Mouse (Mus musculus): ENCODE results near the gene Etv4. TPM values are rescaled to one million over a fixed set of nuclear protein-coding genes. Genes with fewer than 3 reads are reported as not detected.

Etv4 gene
- polyA plus RNA-seq, 1 experiment from 2014 or later = 4.9 TPM

GRCm38 (mm10) chr11:101758431-101758830 lies 26.7 kb downstream of the Etv4 start:
- no peaks in the 10 kb centered on the region for H3K4me1 ChIP-seq (ENCODE audit: control insufficient read depth, insufficient read depth, low read length)
- H3K27ac ChIP-seq (ENCODE audit: low read length) = no peak overlapping the region
- no peak for ATAC-seq (ENCODE audit: insufficient read depth, low FRiP score)
- WGBS = 78% methylated on average over 5 of the region's 5 CpGs
- H3K4me3 ChIP-seq (replicated peaks; ENCODE audit: low read length) = no peak overlapping the region
- no peak overlapping the region for H3K9ac ChIP-seq (ENCODE audit: low read length)
- H3K9me3 ChIP-seq (replicated peaks; ENCODE audit: control insufficient read depth, low read length) = no peaks in the 10 kb centered on the region
- no peaks in the 10 kb centered on the region for H3K27me3 ChIP-seq (ENCODE audit: control insufficient read depth, insufficient read depth, low read length)
- H3K36me3 ChIP-seq (ENCODE audit: control insufficient read depth, insufficient read depth, low read length) = 0 out of 2 replicates have a peak, but pooled peaks cover 14% of the 10 kb centered on the region
- H3K4me2 ChIP-seq (ENCODE audit: low read depth, low read length) = no peak overlapping the region

GRCm38 (mm10) chr11:101757366-101757765 lies 27.8 kb downstream of the Etv4 start:
- no peak overlapping the region for H3K4me3 ChIP-seq (replicated peaks; ENCODE audit: low read length)
- H3K9ac ChIP-seq (ENCODE audit: low read length) = no peak overlapping the region
- 0 out of 2 replicates have a peak, but pooled peaks cover 21% of the 10 kb centered on the region for H3K36me3 ChIP-seq (ENCODE audit: control insufficient read depth, insufficient read depth, low read length)
- H3K4me1 ChIP-seq (ENCODE audit: control insufficient read depth, insufficient read depth, low read length) = no peaks in the 10 kb centered on the region
- H3K27me3 ChIP-seq (ENCODE audit: control insufficient read depth, insufficient read depth, low read length) = no peaks in the 10 kb centered on the region
- 75% methylated on average over 8 of the region's 8 CpGs for WGBS
- H3K27ac ChIP-seq (ENCODE audit: low read length) = peak overlapping the region; percentile 44
- ATAC-seq (ENCODE audit: insufficient read depth, low FRiP score) = no peak
- no peak overlapping the region for H3K4me2 ChIP-seq (ENCODE audit: low read depth, low read length)
- no peaks in the 10 kb centered on the region for H3K9me3 ChIP-seq (replicated peaks; ENCODE audit: control insufficient read depth, low read length)

DNA sequence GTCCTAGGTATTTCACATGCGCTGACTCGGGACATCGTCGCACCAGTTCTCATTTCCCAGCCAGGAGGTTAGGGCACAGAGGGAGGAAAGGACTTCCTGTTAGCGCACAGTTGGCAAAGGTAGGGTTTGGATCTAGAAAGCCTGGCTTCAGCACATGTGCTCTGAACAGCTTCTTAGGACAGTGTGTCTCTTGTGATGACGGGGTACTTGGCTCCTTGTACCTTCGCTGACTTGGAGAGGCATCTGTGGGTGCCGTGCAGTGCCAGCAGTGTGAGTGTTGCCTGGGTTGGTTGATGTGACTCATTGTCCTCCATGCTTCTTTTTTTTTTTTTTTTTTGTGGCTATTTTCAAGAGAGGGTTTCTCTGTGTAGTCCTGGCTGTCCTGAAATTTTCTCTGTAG lies 28.6 kb downstream of the Etv4 start:
- H3K27ac ChIP-seq (ENCODE audit: low read length) = peak overlapping the region; percentile 12; the same call in 1 of the 2 replicates
- 94% methylated on average over 8 of the region's 8 CpGs for WGBS
- H3K36me3 ChIP-seq (ENCODE audit: control insufficient read depth, insufficient read depth, low read length) = 0 out of 2 replicates have a peak, but pooled peaks cover 23% of the 10 kb centered on the region

GRCm38 (mm10) chr11:101733596-101733995 lies 51.6 kb downstream of the Etv4 start:
- Histone ChIP-seq H3K36me3 (ENCODE audit: control insufficient read depth, insufficient read depth, low read length) (no peaks in the 10 kb centered on the region; the same call in none of the 2 replicates), H3K4me1 (ENCODE audit: control insufficient read depth, insufficient read depth, low read length) (peaks cover 11% of the 10 kb centered on the region; the same call in 1 of the 2 replicates), H3K4me2 (ENCODE audit: low read depth, low read length) (peak overlapping the region; percentile 89), H3K4me3 (replicated peaks; ENCODE audit: low read length) (peak overlapping the region; percentile 78), H3K27ac (ENCODE audit: low read length) (no peak overlapping the region), H3K9ac (ENCODE audit: low read length) (peak overlapping the region; percentile 81), H3K9me3 (replicated peaks; ENCODE audit: control insufficient read depth, low read length) (no peaks in the 10 kb centered on the region), H3K27me3 (ENCODE audit: control insufficient read depth, insufficient read depth, low read length) (no peaks in the 10 kb centered on the region)
- WGBS = 27% methylated on average over 9 of the region's 9 CpGs
- no peak for ATAC-seq (ENCODE audit: insufficient read depth, low FRiP score)

More for the DNA sequence above, 28.6 kb downstream of the Etv4 start:
- no peak for ATAC-seq (ENCODE audit: insufficient read depth, low FRiP score)
- no peaks in the 10 kb centered on the region for H3K27me3 ChIP-seq (ENCODE audit: control insufficient read depth, insufficient read depth, low read length)
- H3K4me3 ChIP-seq (replicated peaks; ENCODE audit: low read length) = no peak overlapping the region
- no peaks in the 10 kb centered on the region for H3K4me1 ChIP-seq (ENCODE audit: control insufficient read depth, insufficient read depth, low read length)
- H3K4me2 ChIP-seq (ENCODE audit: low read depth, low read length) = no peak overlapping the region
- no peaks in the 10 kb centered on the region for H3K9me3 ChIP-seq (replicated peaks; ENCODE audit: control insufficient read depth, low read length)
- H3K9ac ChIP-seq (ENCODE audit: low read length) = no peak overlapping the region

GRCm38 (mm10) chr11:101732518-101733440 lies 52.4 kb downstream of the Etv4 start, which contains the start of gene Dhx8:
TSS of gene Dhx8 (plus strand) at chr11:101732919.
- Histone ChIP-seq H3K4me3 (replicated peaks; ENCODE audit: low read length) (peak within 1 kb of the TSS; percentile 78), H3K36me3 (ENCODE audit: control insufficient read depth, insufficient read depth, low read length) (no peaks in the 10 kb centered on the region; the same call in none of the 2 replicates)

DNA sequence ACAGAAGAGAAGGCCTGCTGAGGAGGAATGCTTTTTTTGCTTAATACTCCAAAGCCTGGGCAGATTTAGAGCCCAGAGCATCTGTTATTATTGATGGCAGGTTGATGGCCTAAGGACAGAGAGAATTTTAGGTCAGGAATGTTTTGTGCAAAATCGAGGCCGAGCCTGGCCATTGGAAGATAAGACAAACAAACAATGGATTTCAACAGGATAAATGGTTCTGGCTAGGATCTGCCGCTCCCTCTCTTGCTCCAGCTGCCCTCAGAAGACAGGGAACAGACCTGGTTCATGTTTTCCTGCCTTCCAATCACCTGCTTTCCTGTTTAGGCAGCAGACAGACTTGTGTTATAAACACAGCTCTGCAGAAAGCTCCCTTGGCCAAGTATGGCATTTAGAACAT lies 55.9 kb downstream of the Etv4 start:
- Histone ChIP-seq H3K9me3 (replicated peaks; ENCODE audit: control insufficient read depth, low read length) (no peaks in the 10 kb centered on the region), H3K27me3 (ENCODE audit: control insufficient read depth, insufficient read depth, low read length) (no peaks in the 10 kb centered on the region), H3K4me2 (ENCODE audit: low read depth, low read length) (no peak overlapping the region), H3K4me1 (ENCODE audit: control insufficient read depth, insufficient read depth, low read length) (peaks cover 11% of the 10 kb centered on the region; the same call in 1 of the 2 replicates), H3K4me3 (replicated peaks; ENCODE audit: low read length) (no peak overlapping the region), H3K9ac (ENCODE audit: low read length) (no peak overlapping the region), H3K27ac (ENCODE audit: low read length) (0 out of 2 replicates have a peak overlapping the region, but pooled peaks have one; percentile 2), H3K36me3 (ENCODE audit: control insufficient read depth, insufficient read depth, low read length) (no peaks in the 10 kb centered on the region)
- 8% methylated on average over 3 of the region's 3 CpGs for WGBS
- no peak for ATAC-seq (ENCODE audit: insufficient read depth, low FRiP score)

More at GRCm38 (mm10) chr11:101732518-101733440, 52.4 kb downstream of the Etv4 start, which contains the start of gene Dhx8:
- H3K9ac ChIP-seq (ENCODE audit: low read length) = peak within 1 kb of the TSS; percentile 81
- peak within 1 kb of the TSS; percentile 68 for H3K27ac ChIP-seq (ENCODE audit: low read length)
- under 1% methylated on average over 51 of the region's 51 CpGs for WGBS
- peaks cover 11% of the 10 kb centered on the region; the same call in 1 of the 2 replicates for H3K4me1 ChIP-seq (ENCODE audit: control insufficient read depth, insufficient read depth, low read length)
- no peaks in the 10 kb centered on the region for H3K27me3 ChIP-seq (ENCODE audit: control insufficient read depth, insufficient read depth, low read length)
- peak within 1 kb of the TSS; percentile 89 for H3K4me2 ChIP-seq (ENCODE audit: low read depth, low read length)
- H3K9me3 ChIP-seq (replicated peaks; ENCODE audit: control insufficient read depth, low read length) = no peaks in the 10 kb centered on the region
- peak; percentile 98 for ATAC-seq (ENCODE audit: insufficient read depth, low FRiP score)

DNA sequence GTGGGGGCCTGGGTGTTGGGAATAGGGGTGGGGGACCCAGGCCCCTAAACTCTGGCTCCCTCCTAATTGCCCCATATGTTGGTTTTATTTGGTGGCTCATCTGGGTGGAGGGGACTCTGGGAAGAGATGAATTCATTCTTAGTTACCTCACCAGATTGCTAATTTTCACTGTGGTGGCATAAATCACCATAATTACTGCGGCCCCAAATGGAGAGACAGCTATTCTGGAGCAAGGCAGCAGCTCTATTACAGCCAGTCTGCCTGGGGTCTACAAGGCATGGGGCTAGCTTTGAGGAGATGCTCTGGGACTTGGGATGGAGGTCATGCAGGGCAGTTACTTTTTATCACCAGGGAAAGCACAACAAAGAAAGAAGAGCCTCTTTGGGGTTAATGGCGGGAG lies 58.4 kb downstream of the Etv4 start:
- no peaks in the 10 kb centered on the region for H3K27me3 ChIP-seq (ENCODE audit: control insufficient read depth, insufficient read depth, low read length)
- 0 out of 2 replicates have a peak, but pooled peaks cover 2% of the 10 kb centered on the region for H3K4me1 ChIP-seq (ENCODE audit: control insufficient read depth, insufficient read depth, low read length)
- 54% methylated on average over 2 of the region's 2 CpGs for WGBS
- H3K4me2 ChIP-seq (ENCODE audit: low read depth, low read length) = no peak overlapping the region
- no peak overlapping the region; the same call in 1 of the 2 replicates for H3K9ac ChIP-seq (ENCODE audit: low read length)
- no peak overlapping the region for H3K27ac ChIP-seq (ENCODE audit: low read length)
- H3K36me3 ChIP-seq (ENCODE audit: control insufficient read depth, insufficient read depth, low read length) = no peaks in the 10 kb centered on the region
- no peak overlapping the region for H3K4me3 ChIP-seq (replicated peaks; ENCODE audit: low read length)
- H3K9me3 ChIP-seq (replicated peaks; ENCODE audit: control insufficient read depth, low read length) = no peaks in the 10 kb centered on the region
- no peak for ATAC-seq (ENCODE audit: insufficient read depth, low FRiP score)

DNA sequence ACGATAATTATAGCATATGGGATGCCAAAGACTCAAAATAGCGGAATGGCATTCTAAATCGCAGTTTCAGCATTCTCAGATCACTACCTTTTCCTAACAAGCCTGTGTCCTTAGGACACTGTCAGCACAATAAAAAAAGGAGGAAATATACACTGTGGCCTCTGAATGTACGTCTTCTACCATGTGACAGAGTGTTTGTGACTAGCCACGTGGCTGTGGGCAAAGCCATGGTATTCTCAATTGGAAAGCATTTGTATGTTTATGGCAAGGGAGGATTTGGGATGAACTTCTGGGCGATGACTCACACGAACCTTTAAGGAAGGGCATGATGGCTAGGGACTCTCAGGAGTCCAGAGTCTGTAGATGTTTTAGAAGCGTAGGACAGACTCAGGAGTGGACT lies 60.1 kb downstream of the Etv4 start:
- no peak overlapping the region for H3K4me3 ChIP-seq (replicated peaks; ENCODE audit: low read length)
- H3K9ac ChIP-seq (ENCODE audit: low read length) = no peak overlapping the region
- no peak for ATAC-seq (ENCODE audit: insufficient read depth, low FRiP score)
- no peak overlapping the region for H3K4me2 ChIP-seq (ENCODE audit: low read depth, low read length)
- H3K9me3 ChIP-seq (replicated peaks; ENCODE audit: control insufficient read depth, low read length) = no peaks in the 10 kb centered on the region
- 0 out of 2 replicates have a peak, but pooled peaks cover 2% of the 10 kb centered on the region for H3K4me1 ChIP-seq (ENCODE audit: control insufficient read depth, insufficient read depth, low read length)
- WGBS = 73% methylated on average over 8 of the region's 8 CpGs
- no peaks in the 10 kb centered on the region for H3K27me3 ChIP-seq (ENCODE audit: control insufficient read depth, insufficient read depth, low read length)
- H3K36me3 ChIP-seq (ENCODE audit: control insufficient read depth, insufficient read depth, low read length) = no peaks in the 10 kb centered on the region
- H3K27ac ChIP-seq (ENCODE audit: low read length) = no peak overlapping the region

DNA sequence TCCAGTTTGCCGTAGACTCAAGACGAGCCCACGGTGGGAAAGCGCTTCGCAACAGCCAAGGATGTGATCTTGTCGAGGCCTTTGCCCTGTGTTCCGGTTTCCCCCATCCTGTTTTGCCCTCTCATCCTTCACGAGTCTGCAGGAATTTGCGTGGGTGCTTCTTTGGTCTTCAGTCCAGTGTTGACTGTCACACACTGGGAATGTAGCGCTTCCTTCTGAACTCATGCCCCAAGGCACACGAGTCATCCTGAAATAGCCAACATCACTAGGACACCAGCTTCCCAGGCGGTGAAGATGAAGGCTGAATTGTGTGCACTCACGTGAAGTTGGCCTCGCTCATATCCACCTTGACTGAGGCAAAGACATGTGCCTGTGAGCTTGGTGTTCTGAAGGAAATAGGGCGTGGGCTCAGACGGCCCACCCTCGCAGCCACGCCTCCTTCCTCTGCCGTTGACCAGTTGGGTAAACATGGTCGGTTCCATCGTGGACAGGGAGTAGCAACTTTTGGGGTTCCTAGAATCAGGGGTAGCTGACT lies 65.1 kb downstream of the Etv4 start:
- WGBS = 68% methylated on average over 21 of the region's 21 CpGs
- Histone ChIP-seq H3K27ac (ENCODE audit: low read length) (no peak overlapping the region), H3K9me3 (replicated peaks; ENCODE audit: control insufficient read depth, low read length) (no peaks in the 10 kb centered on the region), H3K27me3 (ENCODE audit: control insufficient read depth, insufficient read depth, low read length) (no peaks in the 10 kb centered on the region), H3K4me1 (ENCODE audit: control insufficient read depth, insufficient read depth, low read length) (no peaks in the 10 kb centered on the region), H3K9ac (ENCODE audit: low read length) (no peak overlapping the region), H3K4me3 (replicated peaks; ENCODE audit: low read length) (no peak overlapping the region), H3K36me3 (ENCODE audit: control insufficient read depth, insufficient read depth, low read length) (no peaks in the 10 kb centered on the region), H3K4me2 (ENCODE audit: low read depth, low read length) (no peak overlapping the region)
- ATAC-seq (ENCODE audit: insufficient read depth, low FRiP score) = no peak

Data from stomach, embryonic 16.5 days (tissue).